Mouse (Mus musculus): ENCODE results near the gene Cipc. TPM values are rescaled to one million over a fixed set of nuclear protein-coding genes. Genes with fewer than 3 reads are reported as not detected.

Cipc gene
- polyA plus RNA-seq, 1 experiment: 4.8 TPM

- TF ChIP-seq FLI1 (IDR thresholded peaks at IDR 0.05; ENCODE audit: low read length) (no peak), GATA1 (IDR thresholded peaks at IDR 0.05; ENCODE audit: borderline replicate concordance, low read length) (no peak)
- Histone ChIP-seq H3K27me3 (replicated peaks) (peaks cover 89% of the 10 kb centered on the region), H3K4me3 (replicated peaks) (no peak overlapping the region), H3K36me3 (replicated peaks; ENCODE audit: low read length) (no peaks in the 10 kb centered on the region), H3K4me1 (peaks cover 22% of the 10 kb centered on the region), H3K9me3 (no peaks in the 10 kb centered on the region)
These were observed 39.7 kb downstream of the Cipc start for GRCm38 (mm10) chr12:86986562-86986961.

- H3K4me1 ChIP-seq: peaks cover 22% of the 10 kb centered on the region
- peaks cover 91% of the 10 kb centered on the region for H3K27me3 ChIP-seq (replicated peaks)
- no peaks in the 10 kb centered on the region for H3K36me3 ChIP-seq (replicated peaks; ENCODE audit: low read length)
- H3K9me3 ChIP-seq: no peaks in the 10 kb centered on the region
- H3K4me3 ChIP-seq (replicated peaks): no peak overlapping the region
- TF ChIP-seq FLI1 (IDR thresholded peaks at IDR 0.05; ENCODE audit: low read length): no peak
- no peak for TF ChIP-seq GATA1 (IDR thresholded peaks at IDR 0.05; ENCODE audit: borderline replicate concordance, low read length)
These were observed 41.4 kb downstream of the Cipc start for GRCm38 (mm10) chr12:86988227-86988626.

GRCm38 (mm10) chr12:86989378-86989777 is 42.5 kb downstream of the Cipc start:
- H3K4me3 ChIP-seq (replicated peaks): no peak overlapping the region
- H3K4me1 ChIP-seq: peaks cover 19% of the 10 kb centered on the region
- no peaks in the 10 kb centered on the region for H3K36me3 ChIP-seq (replicated peaks; ENCODE audit: low read length)
- TF ChIP-seq GATA1 (IDR thresholded peaks at IDR 0.05; ENCODE audit: borderline replicate concordance, low read length) (no peak), FLI1 (IDR thresholded peaks at IDR 0.05; ENCODE audit: low read length) (no peak)
- H3K27me3 ChIP-seq (replicated peaks): peaks cover 89% of the 10 kb centered on the region
- no peaks in the 10 kb centered on the region for H3K9me3 ChIP-seq

GRCm38 (mm10) chr12:86989890-86990754 is 43.3 kb downstream of the Cipc start, which contains the start of gene Zdhhc22:
Zdhhc22 (minus strand) TSS chr12:86990430.
- Histone ChIP-seq H3K27me3 (replicated peaks) (peaks cover 88% of the 10 kb centered on the region), H3K9me3 (no peaks in the 10 kb centered on the region), H3K4me1 (peaks cover 19% of the 10 kb centered on the region), H3K4me3 (replicated peaks) (no peak within 1 kb of the TSS), H3K36me3 (replicated peaks; ENCODE audit: low read length) (no peaks in the 10 kb centered on the region)
- TF ChIP-seq FLI1 (IDR thresholded peaks at IDR 0.05; ENCODE audit: low read length) (no peak), GATA1 (IDR thresholded peaks at IDR 0.05; ENCODE audit: borderline replicate concordance, low read length) (no peak)

- Histone ChIP-seq H3K4me1 (peaks cover 19% of the 10 kb centered on the region), H3K4me3 (replicated peaks) (no peak overlapping the region), H3K9me3 (peaks cover 3% of the 10 kb centered on the region; the same call in 1 of the 2 replicates), H3K36me3 (replicated peaks; ENCODE audit: low read length) (no peaks in the 10 kb centered on the region), H3K27me3 (replicated peaks) (peaks cover 91% of the 10 kb centered on the region)
- TF ChIP-seq GATA1 (IDR thresholded peaks at IDR 0.05; ENCODE audit: borderline replicate concordance, low read length) (no peak), FLI1 (IDR thresholded peaks at IDR 0.05; ENCODE audit: low read length) (no peak)
These were observed 43.9 kb downstream of the Cipc start for GRCm38 (mm10) chr12:86990755-86991110.

GRCm38 (mm10) chr12:86994166-86994565 is 47.3 kb downstream of the Cipc start:
- Histone ChIP-seq H3K36me3 (replicated peaks; ENCODE audit: low read length) (no peaks in the 10 kb centered on the region), H3K4me1 (peaks cover 17% of the 10 kb centered on the region), H3K4me3 (replicated peaks) (no peak overlapping the region), H3K27me3 (replicated peaks) (peaks cover 70% of the 10 kb centered on the region), H3K9me3 (peaks cover 8% of the 10 kb centered on the region; the same call in 1 of the 2 replicates)
- no peak for TF ChIP-seq GATA1 (IDR thresholded peaks at IDR 0.05; ENCODE audit: borderline replicate concordance, low read length)
- no peak for TF ChIP-seq FLI1 (IDR thresholded peaks at IDR 0.05; ENCODE audit: low read length)

- TF ChIP-seq GATA1 (IDR thresholded peaks at IDR 0.05; ENCODE audit: borderline replicate concordance, low read length) (no peak), FLI1 (IDR thresholded peaks at IDR 0.05; ENCODE audit: low read length) (no peak)
- Histone ChIP-seq H3K36me3 (replicated peaks; ENCODE audit: low read length) (no peaks in the 10 kb centered on the region), H3K4me1 (peaks cover 11% of the 10 kb centered on the region), H3K9me3 (peaks cover 8% of the 10 kb centered on the region; the same call in 1 of the 2 replicates), H3K4me3 (replicated peaks) (no peak overlapping the region), H3K27me3 (replicated peaks) (peaks cover 66% of the 10 kb centered on the region)
These were observed 47.9 kb downstream of the Cipc start for GRCm38 (mm10) chr12:86994776-86995175.

- peaks cover 3% of the 10 kb centered on the region; the same call in 1 of the 2 replicates for H3K4me1 ChIP-seq
- peaks cover 56% of the 10 kb centered on the region for H3K27me3 ChIP-seq (replicated peaks)
- no peak for TF ChIP-seq GATA1 (IDR thresholded peaks at IDR 0.05; ENCODE audit: borderline replicate concordance, low read length)
- TF ChIP-seq FLI1 (IDR thresholded peaks at IDR 0.05; ENCODE audit: low read length): no peak
- no peaks in the 10 kb centered on the region for H3K36me3 ChIP-seq (replicated peaks; ENCODE audit: low read length)
- H3K4me3 ChIP-seq (replicated peaks): no peak overlapping the region
- peaks cover 8% of the 10 kb centered on the region; the same call in 1 of the 2 replicates for H3K9me3 ChIP-seq
These were observed 49.1 kb downstream of the Cipc start for GRCm38 (mm10) chr12:86995931-86996330.

GRCm38 (mm10) chr12:86998699-86999098 is 51.9 kb downstream of the Cipc start:
- no peak overlapping the region for H3K4me3 ChIP-seq (replicated peaks)
- peaks cover 8% of the 10 kb centered on the region; the same call in 1 of the 2 replicates for H3K9me3 ChIP-seq
- no peaks in the 10 kb centered on the region for H3K36me3 ChIP-seq (replicated peaks; ENCODE audit: low read length)
- peaks cover 54% of the 10 kb centered on the region for H3K27me3 ChIP-seq (replicated peaks)
- no peaks in the 10 kb centered on the region; the same call in 1 of the 2 replicates for H3K4me1 ChIP-seq
- TF ChIP-seq FLI1 (IDR thresholded peaks at IDR 0.05; ENCODE audit: low read length) (no peak), GATA1 (IDR thresholded peaks at IDR 0.05; ENCODE audit: borderline replicate concordance, low read length) (no peak)

- no peaks in the 10 kb centered on the region for H3K36me3 ChIP-seq (replicated peaks; ENCODE audit: low read length)
- peaks cover 8% of the 10 kb centered on the region; the same call in 1 of the 2 replicates for H3K9me3 ChIP-seq
- no peak for TF ChIP-seq FLI1 (IDR thresholded peaks at IDR 0.05; ENCODE audit: low read length)
- TF ChIP-seq GATA1 (IDR thresholded peaks at IDR 0.05; ENCODE audit: borderline replicate concordance, low read length): no peak
- peak overlapping the region; percentile 68 for H3K4me3 ChIP-seq (replicated peaks)
- no peaks in the 10 kb centered on the region; the same call in 1 of the 2 replicates for H3K4me1 ChIP-seq
- H3K27me3 ChIP-seq (replicated peaks): peaks cover 50% of the 10 kb centered on the region
These were observed 52.5 kb downstream of the Cipc start for GRCm38 (mm10) chr12:86999283-86999820.

Data from megakaryocyte, embryonic 14.5 days (primary cell).